Mouse (Mus musculus) heart, postnatal 36 days (tissue): ENCODE measurements at regions not wholly inside any gene's neighbourhood (a gene's known extent, or its start where the extent isn't known, plus 50 kb on each side); places are given as distances from the start of the nearest gene placed in this dataset.

Source experiments
- DNase-seq, 2 experiments: peaks; one replicate each; pipeline ENCODE4 v3.0.0; 2021 to 2022
- intact Hi-C: fragments of 180-260 bp; cut with DNase I; formaldehyde crosslinking; loops from one replicate; pipeline ENCODE4 v1.15.1; 2025

DNA sequence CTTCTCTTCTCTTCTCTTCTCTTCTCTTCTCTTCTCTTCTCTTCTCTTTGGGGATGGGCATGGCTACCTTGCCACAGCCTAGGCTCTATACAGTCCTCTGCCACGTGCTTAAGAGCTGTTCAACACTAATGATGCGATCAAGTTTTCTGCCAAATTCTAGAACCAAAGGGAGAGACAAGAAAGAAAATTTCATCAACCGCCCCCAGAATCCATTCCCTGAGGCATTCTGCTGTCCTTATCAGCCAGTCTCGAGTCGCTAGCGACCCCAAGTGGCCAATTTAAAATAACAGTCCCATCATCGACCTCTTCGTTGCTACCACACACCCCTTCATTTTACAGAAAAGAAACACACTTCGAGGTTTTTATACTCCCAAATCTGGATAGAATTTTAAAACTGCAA lies 171.5 kb downstream of the Qdpr start:
- intact Hi-C loops = loop anchor here (2.0 to 5.0 kb wide), 6 partner anchors 124 to 996 kb away; no protein-coding TSS in a partner anchor
- peak; percentile 64 to 76 for DNase-seq

DNA sequence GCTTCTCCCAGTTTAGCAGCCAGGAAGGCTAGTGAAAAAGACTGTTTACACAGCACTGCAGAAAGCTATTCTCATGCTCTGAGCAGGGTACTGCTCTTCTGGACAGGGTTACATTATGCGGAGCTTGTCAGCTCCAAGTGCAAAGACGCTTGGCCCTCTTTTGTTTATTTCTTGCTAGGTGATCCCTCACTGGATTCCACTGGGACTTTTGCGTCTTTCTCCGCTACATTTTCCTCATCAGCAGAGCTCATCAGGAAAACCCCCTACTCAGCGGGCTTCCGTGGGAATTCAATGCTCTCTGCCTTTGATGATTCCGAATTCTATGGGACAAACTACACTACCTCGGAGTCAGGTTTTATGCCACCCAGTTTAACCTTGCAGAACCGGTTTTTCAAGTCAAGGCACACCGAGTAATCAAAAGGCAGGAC lies 172.0 kb downstream of the Qdpr start:
- intact Hi-C loops = loop anchor here (2.0 to 5.0 kb wide), 6 partner anchors 124 to 996 kb away; no protein-coding TSS in a partner anchor
- no peak for DNase-seq

DNA sequence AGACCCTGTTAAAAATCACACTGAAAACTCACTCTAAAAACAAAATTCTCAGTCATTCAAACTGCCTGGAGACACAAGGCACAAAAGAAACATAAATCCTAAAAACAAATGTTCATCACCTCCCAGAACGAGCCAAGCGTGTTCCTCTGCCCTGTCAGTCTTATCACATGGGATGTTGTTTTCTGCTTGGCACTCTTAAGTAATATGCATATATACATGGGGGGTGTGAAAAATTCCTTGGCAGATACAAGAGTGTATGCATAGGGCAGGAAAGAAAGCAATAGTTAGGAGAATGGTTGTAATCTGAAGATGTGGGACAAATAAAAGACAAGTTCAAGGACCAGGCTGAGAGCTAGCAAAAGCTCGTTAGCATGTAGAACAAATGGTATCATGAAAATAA lies 179.4 kb downstream of the Qdpr start:
- DNase-seq = no peak
- intact Hi-C loops = no loop called here

DNA sequence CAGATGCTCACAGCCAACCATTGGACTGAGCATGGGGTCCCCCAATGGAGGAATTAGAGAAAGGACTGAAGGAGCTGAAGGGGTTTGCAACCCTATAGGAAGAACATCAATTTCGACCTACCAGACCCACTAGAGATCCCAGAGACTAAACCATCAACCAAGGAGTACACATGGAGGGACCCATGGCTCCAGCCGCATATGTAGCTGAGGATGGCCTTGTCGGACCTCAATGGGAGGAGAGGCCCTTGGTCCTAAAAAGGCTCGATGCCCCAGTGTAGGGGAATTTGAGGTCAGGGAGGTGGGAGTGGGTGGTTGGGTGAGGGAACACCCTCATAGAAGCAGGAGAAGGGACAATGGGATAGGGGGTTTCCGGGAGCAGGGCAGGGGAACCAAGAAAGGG lies 180.6 kb downstream of the Qdpr start:
- intact Hi-C loops = no loop called here

DNA sequence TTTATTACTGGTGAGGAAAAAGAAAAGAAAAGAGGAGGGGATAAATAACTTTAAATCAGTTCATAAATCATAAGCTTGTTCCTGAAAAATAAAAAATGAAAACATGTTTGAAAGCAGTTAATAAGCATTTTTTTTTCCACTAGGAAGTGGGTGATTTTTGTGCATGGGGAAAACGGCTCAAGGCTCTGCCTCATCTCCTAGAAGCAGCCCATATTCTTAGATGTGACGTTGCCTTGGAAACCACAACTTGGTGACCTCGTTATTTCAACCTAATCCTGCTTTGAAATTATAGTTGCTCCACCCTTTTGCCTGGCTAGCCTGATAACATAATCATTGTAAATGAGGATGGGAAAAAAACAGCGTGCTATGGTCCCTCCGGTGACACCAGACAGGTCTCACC lies 183.1 kb downstream of the Qdpr start:
- intact Hi-C loops = no loop called here

More for the DNA sequence above, 180.6 kb downstream of the Qdpr start:
- no peak for DNase-seq

DNA sequence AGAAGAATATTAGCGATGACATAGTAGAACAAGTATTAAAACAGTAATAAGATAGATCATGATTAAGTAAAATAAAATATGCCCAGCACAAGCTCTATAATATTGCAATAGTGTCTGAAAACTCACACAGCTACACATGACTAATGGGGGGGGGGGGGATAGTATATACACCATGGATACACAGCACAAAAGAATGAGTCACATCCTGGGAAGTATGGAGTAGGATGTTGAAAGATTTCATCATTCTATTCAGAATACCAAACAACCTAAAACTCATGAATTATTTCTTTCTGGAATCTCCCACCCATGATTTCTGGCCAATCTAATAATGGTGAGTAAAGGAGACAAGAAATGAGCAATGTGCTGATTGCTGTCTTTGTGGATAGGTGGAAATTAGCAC lies 191.6 kb downstream of the Qdpr start:
- intact Hi-C loops = no loop called here
- DNase-seq = no peak

More for the DNA sequence above, 183.1 kb downstream of the Qdpr start:
- DNase-seq = no peak

DNA sequence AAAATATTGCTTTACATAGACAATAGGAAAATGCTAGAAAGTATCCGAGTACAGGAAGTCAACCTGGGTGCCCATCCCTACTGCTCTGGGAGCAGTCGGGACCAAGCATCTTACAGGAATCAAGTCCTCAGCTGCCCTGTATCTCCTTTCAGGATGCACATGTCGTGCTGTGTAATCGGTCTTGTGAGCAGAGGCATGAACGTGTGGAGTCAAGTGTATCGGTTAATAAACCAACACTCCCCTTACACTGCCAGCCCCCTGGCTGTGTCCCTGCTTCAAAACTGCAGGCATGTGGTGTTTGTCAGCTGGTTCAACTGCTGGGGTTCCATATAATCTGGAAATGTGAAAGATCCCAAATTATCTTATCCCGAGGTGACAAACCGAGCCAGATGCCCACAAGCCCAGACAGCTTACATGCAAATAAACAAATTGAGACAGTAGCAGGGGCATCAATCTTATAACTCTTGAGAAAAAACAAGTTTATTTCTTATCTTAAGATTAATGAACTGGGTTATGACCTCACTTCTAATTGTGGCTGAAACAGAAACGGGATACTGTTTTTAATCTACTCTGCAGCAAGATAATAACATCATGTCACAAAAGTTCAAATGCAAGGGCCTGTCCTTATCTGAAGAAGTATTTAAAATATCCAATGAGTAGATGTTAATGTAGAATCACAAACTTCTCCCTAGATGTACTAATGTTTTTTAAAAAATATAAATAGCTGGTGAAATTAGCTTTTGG lies 193.6 kb downstream of the Qdpr start:
- intact Hi-C loops = no loop called here
- DNase-seq = no peak

DNA sequence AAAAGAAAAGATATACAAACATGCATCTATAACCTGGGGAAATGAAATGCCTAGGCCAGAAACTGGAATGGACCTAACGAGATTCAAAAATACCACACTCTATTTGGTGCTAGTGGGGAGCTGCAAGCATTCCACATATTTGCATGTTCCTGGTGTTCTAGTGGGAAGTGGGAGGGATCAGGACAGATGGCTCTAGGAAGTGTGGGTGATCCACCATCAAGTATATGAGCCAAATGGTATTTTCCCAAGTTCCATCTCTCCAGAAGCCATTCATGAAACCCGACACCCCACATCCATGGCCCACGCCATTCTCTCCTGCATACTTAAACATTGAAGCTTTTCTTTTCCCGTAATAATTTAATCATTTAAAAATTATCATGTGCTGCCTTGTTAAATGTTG lies 218.2 kb downstream of the Qdpr start:
- intact Hi-C loops = no loop called here
- no peak for DNase-seq

DNA sequence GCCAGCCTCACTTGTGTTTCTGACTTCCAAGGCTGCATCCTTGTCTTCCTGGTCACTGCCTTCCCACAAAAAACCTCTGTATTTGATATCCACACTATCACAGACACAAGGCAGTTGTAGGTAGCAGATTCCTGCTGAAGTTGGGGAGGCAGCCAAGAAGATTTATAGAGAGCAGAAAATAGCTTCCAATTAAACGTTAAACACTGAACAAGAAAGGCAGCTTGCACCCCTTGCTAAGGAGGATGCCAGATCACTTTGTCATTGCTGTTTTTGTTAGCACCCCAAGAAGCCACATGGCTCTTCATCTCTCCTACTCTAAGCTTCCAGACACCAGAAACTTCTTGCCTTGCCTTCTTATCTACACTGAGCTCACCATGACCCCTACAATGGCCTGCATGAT lies 219.9 kb downstream of the Qdpr start:
- intact Hi-C loops = no loop called here
- DNase-seq = no peak

DNA sequence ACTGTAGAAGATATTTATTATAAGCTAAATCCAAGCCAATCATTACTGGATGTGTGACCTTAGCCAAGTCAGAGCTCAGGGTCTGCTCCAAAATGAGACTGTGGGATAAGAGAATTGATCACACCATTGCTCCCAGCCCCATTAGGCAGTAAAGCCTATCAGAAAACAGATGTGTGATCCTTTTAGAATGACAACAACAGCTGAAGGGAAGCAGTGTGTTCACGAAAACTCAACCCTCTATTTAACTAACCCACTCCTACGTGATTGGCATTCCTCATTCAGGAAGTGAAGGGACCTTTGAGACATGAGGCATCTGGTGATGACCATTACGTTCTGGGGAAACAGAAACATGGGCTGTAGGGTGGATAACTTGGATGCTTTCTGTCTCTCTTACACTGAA lies 220.6 kb downstream of the Qdpr start:
- no peak for DNase-seq
- intact Hi-C loops = no loop called here

DNA sequence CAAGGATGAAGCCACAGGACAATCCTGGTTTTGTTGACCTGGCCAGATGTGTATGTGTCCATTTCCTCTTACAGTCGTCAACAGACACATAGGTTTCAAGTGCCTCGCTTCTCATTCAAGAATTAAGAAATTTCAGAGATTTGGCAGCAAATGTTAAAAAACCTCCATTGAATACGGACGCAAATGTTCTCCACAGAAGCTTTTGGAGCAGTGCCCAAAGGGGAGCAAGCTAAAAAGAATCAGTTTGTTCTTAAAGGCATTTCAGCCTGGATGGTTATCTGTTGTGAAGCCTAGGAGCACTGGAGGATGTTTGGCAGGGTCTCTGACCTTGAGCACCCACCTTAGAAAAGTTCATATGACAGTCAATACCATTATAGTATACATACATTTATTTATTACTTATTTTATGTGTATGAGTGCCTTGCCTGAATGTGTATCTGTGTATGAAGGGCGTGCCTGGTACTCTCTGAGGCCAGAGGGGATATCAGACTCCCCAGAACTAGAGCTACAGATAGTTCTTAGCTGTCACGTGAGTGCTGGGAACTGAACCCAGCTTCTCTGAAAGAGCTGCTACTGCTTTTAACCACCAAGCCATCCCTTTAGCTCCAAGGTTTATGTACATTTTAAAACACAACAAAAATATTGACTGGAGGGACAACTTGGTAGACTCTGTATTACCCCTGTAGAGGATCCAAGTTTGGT lies 221.7 kb downstream of the Qdpr start:
- intact Hi-C loops = no loop called here
- no peak for DNase-seq

DNA sequence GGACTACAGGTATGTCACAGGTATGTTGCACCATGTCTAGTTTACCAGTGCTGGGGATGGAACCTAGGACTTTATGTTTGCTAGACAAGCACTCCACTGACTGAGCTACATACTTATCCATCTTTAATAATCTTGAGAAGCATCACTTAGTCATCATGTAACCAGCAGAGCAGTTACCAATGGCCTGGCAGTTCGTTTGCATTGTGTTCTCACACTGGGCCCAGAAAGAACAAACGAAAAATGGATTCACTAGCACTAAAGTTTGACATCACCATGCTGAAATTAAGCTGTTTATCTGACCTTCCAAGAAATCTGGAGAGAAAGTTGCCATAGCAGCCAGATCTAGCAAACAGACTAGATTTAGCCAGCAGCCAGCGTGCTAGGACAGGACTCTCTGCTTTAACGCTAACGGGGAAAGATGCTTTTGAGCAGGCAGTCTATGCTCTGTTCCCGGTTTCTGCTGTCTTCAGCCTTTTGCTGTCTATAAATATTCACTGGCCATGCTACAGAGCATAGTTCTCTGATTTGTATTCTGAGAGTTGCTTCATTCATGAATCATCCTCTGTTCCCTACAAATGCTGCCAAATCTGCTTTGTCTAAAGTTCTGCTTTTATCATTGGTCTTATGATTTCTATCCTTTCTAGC lies 229.6 kb downstream of the Qdpr start:
- intact Hi-C loops = no loop called here
- peak; percentile 1 to 12 for DNase-seq

DNA sequence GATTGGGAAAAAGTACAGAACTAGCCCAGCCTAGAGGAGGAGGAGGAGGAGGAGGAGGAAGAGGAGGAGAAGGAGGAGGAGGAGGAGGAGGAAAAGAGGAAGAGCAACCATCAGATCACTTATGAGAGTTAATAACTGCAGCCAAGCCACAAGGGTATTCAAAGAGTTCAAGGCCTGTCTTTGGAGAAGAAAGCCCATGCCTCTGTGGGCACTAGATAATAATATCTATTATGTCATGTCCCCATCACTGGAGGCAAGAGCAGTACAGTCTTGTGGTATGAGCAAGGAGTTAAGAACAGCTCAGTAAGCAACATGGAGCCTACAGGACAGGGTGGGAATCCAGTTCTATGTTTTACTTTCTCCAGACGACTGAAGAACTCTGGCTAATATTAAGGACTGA lies 230.5 kb downstream of the Qdpr start:
- no peak for DNase-seq
- intact Hi-C loops = no loop called here

DNA sequence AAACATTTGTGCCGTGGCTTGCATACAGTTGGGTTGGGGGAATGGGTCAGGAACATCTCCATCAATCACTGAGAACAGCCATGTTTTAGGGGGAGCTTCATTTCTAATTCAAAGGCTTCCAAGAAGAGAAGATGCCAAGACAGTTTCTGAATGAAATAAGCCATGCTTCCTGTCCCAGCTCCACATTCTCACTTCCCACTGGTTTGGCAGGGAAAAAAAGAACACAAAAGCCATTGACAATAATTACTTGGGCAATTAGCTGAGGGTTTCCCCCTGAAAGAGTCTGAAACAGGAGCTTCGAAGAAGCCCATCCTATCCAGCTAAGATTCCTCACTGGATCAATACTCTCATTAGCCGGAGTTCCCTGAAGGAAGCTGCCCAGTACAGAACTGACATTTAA lies 230.9 kb downstream of the Qdpr start:
- intact Hi-C loops = no loop called here

DNA sequence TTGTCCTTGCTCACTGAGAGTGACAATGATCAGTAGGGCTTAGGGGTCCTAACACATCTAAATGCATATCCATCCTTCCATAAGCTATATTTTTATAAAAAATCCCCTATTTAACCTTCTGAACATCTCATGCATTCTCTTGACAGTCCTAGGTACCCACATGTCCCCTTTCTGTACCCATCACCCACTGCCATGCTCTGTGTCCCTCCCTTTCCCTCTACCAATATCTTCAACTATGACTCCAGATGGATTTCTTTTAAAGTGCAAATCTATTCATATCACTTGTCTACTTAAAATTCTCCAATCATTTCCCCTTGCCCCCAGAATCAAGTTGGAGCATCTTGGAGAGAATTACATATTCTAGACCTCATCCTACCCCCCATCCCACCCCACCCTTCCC lies 235.6 kb downstream of the Qdpr start:
- intact Hi-C loops = no loop called here

More for the DNA sequence above, 230.9 kb downstream of the Qdpr start:
- no peak for DNase-seq

DNA sequence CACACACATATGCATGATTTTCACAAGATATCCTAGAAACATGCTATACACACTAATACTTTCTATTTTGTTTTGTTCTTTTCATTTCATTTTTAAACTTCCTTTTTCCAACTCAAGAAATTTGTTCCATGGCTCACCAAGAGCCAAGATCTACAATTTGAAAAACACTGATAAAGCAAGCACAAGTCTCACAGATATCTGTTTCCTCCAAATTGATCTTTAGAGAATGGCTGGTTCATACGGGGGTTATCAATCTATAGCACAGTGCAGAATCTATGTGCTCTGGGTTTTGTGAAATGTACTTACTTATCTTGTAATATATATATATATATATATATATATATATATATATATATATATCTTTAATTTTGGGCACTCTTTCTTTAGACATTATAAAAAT lies 251.6 kb downstream of the Qdpr start:
- DNase-seq = no peak
- intact Hi-C loops = no loop called here

More for the DNA sequence above, 235.6 kb downstream of the Qdpr start:
- DNase-seq = no peak

DNA sequence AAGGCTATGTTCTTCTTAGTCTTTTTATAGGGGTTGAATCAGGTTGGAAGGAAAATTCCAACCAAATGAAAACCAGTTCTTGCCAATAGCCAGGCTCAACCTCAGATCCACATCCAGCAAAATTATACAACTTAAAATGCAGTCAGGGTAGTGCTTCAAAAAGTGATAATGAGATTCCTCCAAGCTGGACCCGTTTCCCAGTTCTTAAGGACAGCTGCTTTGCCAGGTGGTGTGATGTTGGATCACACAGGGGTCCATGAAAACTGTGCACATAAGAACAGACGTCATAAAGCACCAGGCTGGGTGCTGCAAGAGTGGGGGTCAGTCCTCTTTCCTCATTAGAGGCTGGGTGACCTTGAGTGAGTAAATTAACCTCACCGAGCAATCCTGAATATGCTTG lies 253.9 kb downstream of the Qdpr start:
- intact Hi-C loops = no loop called here
- no peak for DNase-seq

DNA sequence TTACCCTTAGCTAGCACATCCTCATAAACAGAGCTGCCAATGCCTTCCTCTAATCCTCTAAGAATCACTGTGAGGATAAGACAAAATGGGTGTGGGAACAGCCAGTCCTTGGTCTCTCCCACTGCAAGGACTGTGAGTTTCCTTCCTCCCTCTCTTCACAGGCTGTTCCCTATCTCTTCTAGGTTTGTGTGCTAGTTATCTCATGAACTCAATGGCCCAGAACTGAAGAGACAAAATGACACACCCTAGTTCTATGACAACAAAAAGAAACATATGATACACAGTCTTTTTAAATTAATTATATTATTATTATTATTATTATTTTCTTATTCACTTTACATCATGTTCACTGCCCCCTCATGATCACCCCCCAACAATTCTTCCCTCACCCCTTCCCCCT lies 257.7 kb downstream of the Qdpr start:
- intact Hi-C loops = no loop called here
- DNase-seq = no peak

DNA sequence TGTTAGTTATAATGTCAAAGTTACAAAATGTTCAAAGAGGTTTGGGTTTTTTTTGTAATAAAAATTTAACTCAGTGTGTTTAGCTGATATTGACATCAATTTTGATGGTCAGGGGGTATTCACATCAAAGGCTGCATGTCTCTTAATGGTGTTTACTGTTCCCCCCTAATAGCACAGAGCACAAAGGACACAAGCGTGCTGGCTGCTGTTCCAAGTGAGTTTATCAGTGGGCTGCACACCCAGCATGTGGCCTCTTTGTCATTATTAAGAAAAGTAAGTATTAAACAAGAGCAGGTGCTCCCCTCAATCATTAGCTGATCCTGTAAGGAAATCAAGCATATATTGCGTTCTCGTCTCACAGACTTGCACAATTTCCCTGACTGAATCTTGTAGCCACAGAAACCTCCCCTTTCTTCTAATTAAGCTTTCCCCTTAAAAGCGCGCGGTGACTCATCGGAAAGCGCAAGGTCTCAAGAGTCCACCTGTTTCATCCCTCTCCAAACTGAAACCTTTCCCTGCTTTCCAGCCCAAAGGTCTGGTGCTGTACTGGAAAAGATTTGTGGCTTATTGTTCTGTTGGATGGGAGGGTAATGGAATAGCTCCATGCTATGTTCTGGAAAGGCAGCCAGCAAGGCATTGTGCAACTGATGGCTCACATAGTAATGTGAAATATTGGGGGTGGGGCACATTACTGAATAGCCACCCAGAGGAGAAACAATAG lies 276.8 kb downstream of the Qdpr start:
- peak in 1 of 2 experiments; percentile 9 for DNase-seq

DNA sequence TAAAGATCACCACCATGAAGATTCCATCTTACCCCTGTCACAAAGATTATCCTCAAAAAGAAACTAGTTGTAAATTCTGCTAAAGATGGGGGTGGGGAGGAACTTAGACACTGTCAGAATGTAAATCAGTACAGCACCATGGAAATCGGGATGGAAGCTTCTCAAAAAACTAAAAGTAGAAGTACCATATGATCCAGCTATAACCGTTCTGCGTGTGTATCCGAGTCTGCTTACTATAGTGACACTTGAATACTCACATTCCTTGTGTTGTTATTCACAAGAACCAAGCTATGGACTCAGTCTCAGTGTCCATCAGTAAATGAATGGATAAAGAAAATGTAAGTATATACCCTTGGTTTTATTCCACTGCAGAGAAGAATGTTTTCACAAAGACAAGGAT lies 290.8 kb downstream of the Qdpr start:
- intact Hi-C loops = no loop called here
- no peak for DNase-seq

More for the DNA sequence above, 276.8 kb downstream of the Qdpr start:
- intact Hi-C loops = no loop called here

DNA sequence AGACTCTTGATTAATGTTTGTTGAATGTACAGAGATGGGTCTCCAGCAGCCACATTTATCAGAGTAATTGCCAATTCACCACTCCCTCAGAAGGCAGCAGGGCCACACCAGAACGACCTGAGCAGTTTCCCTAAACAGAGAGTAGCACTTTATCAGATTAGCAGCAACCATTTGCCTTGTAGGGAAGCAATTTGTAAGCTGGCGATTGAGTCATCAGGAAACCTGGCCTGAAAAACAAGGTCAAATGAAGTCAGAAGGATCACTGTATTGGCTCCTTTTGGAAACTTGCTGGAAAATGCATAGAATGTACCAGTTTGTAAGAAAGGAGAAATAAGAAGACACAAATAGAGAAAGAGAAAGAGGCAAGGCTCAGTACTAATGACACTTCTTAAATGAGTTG lies 295.1 kb downstream of the Qdpr start:
- no peak for DNase-seq
- intact Hi-C loops = no loop called here
